Mouse (Mus musculus) E14TG2a.4 (cell line): Measurements from ENCODE around the gene Phactr2.
"Not testable (repeated sequence)": the region's sequence is repeated elsewhere in the genome, so short reads cannot be mapped to it uniquely, and the experiment has no call there.

Source experiments
- H3K27me3 ChIP-seq: 2 replicates; pipeline ENCODE4 v1.6.1; 2014; ENCODE audit warnings: low read length, control low read depth; ENCODE audit not compliant: insufficient read depth
- H3K36me3 ChIP-seq: 2 replicates; pipeline ENCODE4 v1.6.1; 2014; ENCODE audit warnings: low read length, control low read depth; ENCODE audit not compliant: insufficient read depth
- H3K4me1 ChIP-seq: replicated peaks from 2 replicates; pipeline ENCODE4 v1.6.1; 2014; ENCODE audit warnings: low read depth, low read length, control low read depth
- H3K4me3 ChIP-seq: replicated peaks from 2 replicates; pipeline ENCODE4 v1.5.1; 2014; ENCODE audit warnings: mild to moderate bottlenecking, low read length
- H3K9me3 ChIP-seq: 2 replicates; pipeline ENCODE4 v1.6.1; 2014; ENCODE audit warnings: low read length, control low read depth
- CTCF ChIP-seq: conservative IDR thresholded peaks from 2 replicates; pipeline ENCODE4 v1.5.1; 2014; ENCODE audit warnings: low read length
- NANOG ChIP-seq: IDR thresholded peaks from 2 replicates; pipeline ENCODE4 v1.6.1; 2014; ENCODE audit warnings: borderline replicate concordance, low read length, mixed read lengths
- POU5F1 ChIP-seq: IDR thresholded peaks from 2 replicates; pipeline ENCODE4 v1.6.1; 2014; ENCODE audit warnings: low read length, borderline replicate concordance

The Phactr2 gene

DNA sequence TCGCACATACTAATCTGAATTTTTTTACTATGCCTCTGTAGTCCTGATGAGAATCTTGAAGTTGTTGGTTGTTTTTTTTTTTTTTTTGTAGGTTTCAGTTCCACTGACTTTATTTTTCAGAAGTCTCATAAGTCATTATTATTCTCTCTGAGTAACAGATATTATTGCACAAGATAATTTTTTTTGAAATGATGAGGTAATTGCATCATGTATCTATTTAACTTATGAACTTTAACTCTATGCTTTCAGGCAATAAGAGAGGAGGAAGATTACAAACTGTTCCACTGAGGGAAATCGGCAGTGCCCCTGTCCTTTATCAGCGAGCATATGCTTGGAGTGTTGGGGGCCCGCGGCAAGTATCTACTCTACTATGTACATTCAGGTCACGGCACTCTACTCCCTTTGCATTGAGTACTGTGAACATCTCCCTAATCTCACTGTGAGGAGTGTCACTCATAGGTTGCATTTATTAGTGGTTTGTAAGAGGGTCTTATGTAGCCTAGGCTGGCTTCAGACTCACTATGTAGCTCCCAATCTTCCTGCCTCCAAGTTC is 272.4 kb downstream of the Phactr2 start:
- Histone ChIP-seq H3K4me3 (no peak overlapping the region), H3K4me1 (no peaks in the 10 kb centered on the region), H3K9me3 (peaks cover 5% of the 10 kb centered on the region), H3K27me3 (no peaks in the 10 kb centered on the region), H3K36me3 (no peaks in the 10 kb centered on the region)
- TF ChIP-seq POU5F1, result no peak
- no peak for TF ChIP-seq CTCF
- TF ChIP-seq NANOG, result no peak

GRCm38 (mm10) chr10:13200862-13201261 is 273.4 kb downstream of the Phactr2 start:
- TF ChIP-seq CTCF, result no peak
- TF ChIP-seq NANOG, result no peak
- no peaks in the 10 kb centered on the region for H3K27me3 ChIP-seq
- H3K4me3 ChIP-seq, result no peak overlapping the region
- H3K36me3 ChIP-seq, result no peaks in the 10 kb centered on the region
- peaks cover 5% of the 10 kb centered on the region for H3K9me3 ChIP-seq
- no peaks in the 10 kb centered on the region for H3K4me1 ChIP-seq

- Histone ChIP-seq H3K4me1 (no peaks in the 10 kb centered on the region; the same call in 1 of the 2 replicates), H3K36me3 (no peaks in the 10 kb centered on the region), H3K9me3 (peaks cover 5% of the 10 kb centered on the region), H3K4me3 (no peak overlapping the region), H3K27me3 (no peaks in the 10 kb centered on the region)
- TF ChIP-seq POU5F1, result no peak
- no peak for TF ChIP-seq CTCF
- no peak for TF ChIP-seq NANOG
These were observed 275.0 kb downstream of the Phactr2 start for GRCm38 (mm10) chr10:13199234-13199633.

- Histone ChIP-seq H3K27me3 (no peaks in the 10 kb centered on the region), H3K4me3 (no peak overlapping the region), H3K9me3 (no peaks in the 10 kb centered on the region), H3K36me3 (no peaks in the 10 kb centered on the region), H3K4me1 (peaks cover 9% of the 10 kb centered on the region)
- TF ChIP-seq NANOG (no peak), POU5F1 (no peak), CTCF (no peak)
These were observed 277.2 kb downstream of the Phactr2 start for GRCm38 (mm10) chr10:13196872-13197507.

DNA sequence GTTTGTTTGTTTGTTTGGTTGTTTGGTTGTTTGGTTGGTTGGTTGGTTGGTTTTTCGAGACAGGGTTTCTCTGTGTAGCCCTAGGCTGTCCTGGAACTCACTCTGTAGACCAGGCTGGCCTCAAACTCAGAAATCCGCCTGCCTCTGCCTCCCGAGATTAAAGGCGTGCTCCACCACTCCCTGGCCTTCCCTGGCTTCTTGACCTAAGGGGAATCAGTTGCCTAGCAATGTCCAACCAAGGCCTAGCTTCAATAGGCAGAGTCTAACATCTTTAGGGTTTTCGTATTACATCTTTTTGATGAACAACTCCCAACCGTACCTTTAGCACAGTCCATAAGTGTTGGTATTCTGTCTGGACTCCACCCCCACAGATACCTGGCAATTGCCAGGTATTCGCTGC is 280.7 kb downstream of the Phactr2 start:
- not testable (repeated sequence) for H3K9me3 ChIP-seq, H3K27me3 ChIP-seq
- Histone ChIP-seq H3K36me3 (peaks cover 27% of the 10 kb centered on the region), H3K4me1 (peaks cover 15% of the 10 kb centered on the region), H3K4me3 (peak overlapping the region; percentile 98)

- H3K9me3 ChIP-seq, result no peaks in the 10 kb centered on the region
These were observed 281.4 kb downstream of the Phactr2 start, which contains the start of gene Ltv1 for GRCm38 (mm10) chr10:13192731-13193351. Gene Ltv1 (minus strand): TSS chr10:13193168.

DNA sequence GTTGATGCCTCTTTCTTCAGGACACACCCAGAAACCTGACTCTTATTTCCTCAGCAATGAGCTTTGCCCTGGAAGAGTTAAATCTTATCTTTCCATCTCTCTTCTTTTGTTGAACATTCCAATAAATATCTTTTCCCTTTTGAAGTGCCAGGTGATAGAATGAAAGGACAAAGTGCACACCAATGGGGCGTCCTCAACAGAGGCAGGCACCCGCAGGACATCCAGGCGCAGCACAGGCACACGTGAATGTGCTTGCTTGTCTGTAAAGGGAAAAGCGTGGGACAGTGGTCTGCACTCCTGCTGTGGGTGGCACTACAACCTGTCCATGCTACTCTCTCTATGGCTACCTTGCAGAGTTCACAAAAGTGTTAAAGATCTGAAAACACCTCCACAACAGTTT is 284.3 kb downstream of the Phactr2 start:
- H3K27me3 ChIP-seq, result no peaks in the 10 kb centered on the region
- peaks cover 62% of the 10 kb centered on the region for H3K36me3 ChIP-seq
- peaks cover 20% of the 10 kb centered on the region for H3K4me1 ChIP-seq
- no peaks in the 10 kb centered on the region for H3K9me3 ChIP-seq
- TF ChIP-seq NANOG (no peak), CTCF (no peak), POU5F1 (no peak)
- no peak overlapping the region for H3K4me3 ChIP-seq

More at GRCm38 (mm10) chr10:13192731-13193351, 281.4 kb downstream of the Phactr2 start, which contains the start of gene Ltv1:
- peak within 1 kb of the TSS; percentile 98 for H3K4me3 ChIP-seq
- H3K4me1 ChIP-seq, result peaks cover 15% of the 10 kb centered on the region
- H3K36me3 ChIP-seq, result peaks cover 32% of the 10 kb centered on the region
- no peaks in the 10 kb centered on the region for H3K27me3 ChIP-seq
- TF ChIP-seq POU5F1 (no peak), CTCF (no peak), NANOG (no peak)

GRCm38 (mm10) chr10:13186754-13187153 is 287.5 kb downstream of the Phactr2 start:
- Histone ChIP-seq H3K27me3 (no peaks in the 10 kb centered on the region), H3K9me3 (no peaks in the 10 kb centered on the region), H3K4me3 (no peak overlapping the region), H3K36me3 (peaks cover 92% of the 10 kb centered on the region), H3K4me1 (peaks cover 11% of the 10 kb centered on the region)
- no peak for TF ChIP-seq CTCF
- no peak for TF ChIP-seq POU5F1
- TF ChIP-seq NANOG, result no peak
